Mouse (Mus musculus): ENCODE data around the gene Pef1. TPM values are rescaled to one million over a fixed set of nuclear protein-coding genes. Genes with fewer than 3 reads are reported as not detected.

Pef1 gene
- polyA plus RNA-seq, 1 experiment, result 34.7 TPM

GRCm38 (mm10) chr4:130174335-130175031 is 72.1 kb downstream of the Pef1 start:
- no peak for TF ChIP-seq GATA1 (IDR thresholded peaks at IDR 0.05; ENCODE audit: low read length)

DNA sequence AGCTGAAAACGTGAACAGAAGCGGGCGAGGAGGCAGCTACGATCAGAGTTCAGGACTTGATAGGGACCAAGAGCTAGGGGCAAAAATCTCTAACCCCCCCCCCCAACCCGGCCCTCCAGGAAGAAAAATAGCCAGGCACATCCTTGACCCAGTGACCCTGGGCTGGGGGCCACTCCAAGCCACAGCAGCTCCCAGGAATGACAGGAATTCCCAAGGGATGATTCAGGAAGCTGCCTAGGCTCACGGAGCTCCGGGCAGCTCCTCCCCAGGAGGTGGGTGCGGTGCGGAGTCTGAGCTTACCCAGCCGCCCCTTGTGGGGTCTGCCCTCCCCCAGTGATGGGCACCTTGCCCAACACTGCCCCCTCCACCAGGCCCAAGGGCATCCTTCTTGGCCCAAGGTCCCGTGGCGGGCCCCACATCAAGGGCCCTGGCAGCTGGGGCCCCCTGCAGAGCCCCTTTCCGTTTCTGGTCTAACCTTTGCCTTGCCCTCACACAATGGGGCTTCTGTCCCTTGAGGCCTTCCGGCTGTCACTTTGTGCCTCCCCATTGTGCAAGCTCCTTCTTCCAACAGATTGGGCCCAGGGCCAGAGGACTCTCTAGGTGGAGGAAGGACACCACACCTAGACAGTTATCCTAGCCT is 72.8 kb downstream of the Pef1 start, which contains the start of gene Tinagl1:
Tinagl1 (minus strand) TSS at position 51 of the 640 bp plus-strand sequence.
- TF ChIP-seq GATA1 (IDR thresholded peaks at IDR 0.05; ENCODE audit: low read length), result no peak

DNA sequence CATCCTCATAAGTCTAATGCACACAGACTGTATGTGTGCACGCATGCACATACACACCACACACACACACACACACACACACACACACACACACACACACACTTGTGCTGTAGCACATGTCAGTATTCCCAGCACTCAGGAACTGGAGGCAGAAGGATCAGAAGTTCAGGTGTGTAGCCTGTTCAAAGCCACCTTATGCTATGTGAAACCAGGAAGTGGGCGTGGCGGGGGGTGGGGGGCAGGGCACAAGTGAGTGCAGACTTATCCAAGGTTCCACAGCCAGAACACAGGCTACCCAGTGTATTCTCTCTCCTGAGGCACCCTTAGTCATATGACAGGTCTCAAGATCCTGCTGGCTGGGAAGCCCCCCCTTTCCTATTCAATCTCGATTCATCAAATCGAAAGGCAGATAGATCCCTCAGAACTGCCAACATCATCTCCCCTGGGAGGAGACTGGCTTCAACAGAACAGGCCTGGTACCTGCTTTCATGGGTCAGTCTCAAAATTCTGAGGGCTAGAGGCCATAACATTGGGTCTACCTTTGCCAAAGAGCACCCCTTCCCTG is 73.9 kb downstream of the Pef1 start:
- no peak for TF ChIP-seq GATA1 (IDR thresholded peaks at IDR 0.05; ENCODE audit: low read length)

DNA sequence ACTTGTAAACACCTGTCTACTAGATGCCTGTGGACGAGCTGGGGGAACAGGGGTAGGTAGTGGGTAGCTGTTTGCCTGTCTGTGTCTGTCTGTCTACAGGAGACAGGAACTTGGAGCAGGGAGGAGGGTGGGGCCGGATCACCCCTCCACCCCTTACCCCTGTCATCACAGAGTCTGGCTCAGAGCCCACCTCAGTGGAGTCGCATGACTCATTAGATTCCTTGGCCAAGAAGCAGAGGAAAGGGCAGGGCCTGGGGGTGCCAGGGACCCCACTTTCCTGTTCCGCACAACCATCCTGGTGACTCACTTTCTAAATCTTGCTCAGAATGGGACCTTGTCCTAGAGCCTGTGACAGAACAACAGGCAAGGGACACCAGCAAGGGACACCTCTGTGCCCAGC is 74.7 kb downstream of the Pef1 start:
- no peak for TF ChIP-seq GATA1 (IDR thresholded peaks at IDR 0.05; ENCODE audit: low read length)

- no peak for TF ChIP-seq GATA1 (IDR thresholded peaks at IDR 0.05; ENCODE audit: low read length)
Measured at GRCm38 (mm10) chr4:130177536-130177935, 75.2 kb downstream of the Pef1 start.

Other genes starting within 250 kb of the Pef1 start
- gene Spocd1, start 173.3 kb upstream of the Pef1 start, polyA plus RNA-seq (2012), result 0.02 TPM in 1 of 2 replicates, not detected in the other
- gene Adgrb2, start 117.7 kb upstream of the Pef1 start, polyA plus RNA-seq (2012), result not detected in 2 replicates
- not detected in 2 replicates for gene Col16a1, start 54.7 kb upstream of the Pef1 start, polyA plus RNA-seq (2012)
- gene Hcrtr1, start 36.8 kb downstream of the Pef1 start, polyA plus RNA-seq (2012), result not detected in 2 replicates
- not detected in 2 replicates for gene Tinagl1, start 72.6 kb downstream of the Pef1 start, polyA plus RNA-seq (2012)
- 0.19 and 0.22 TPM in 2 replicates for gene Gm853, start 119.8 kb downstream of the Pef1 start, polyA plus RNA-seq (2012)
- gene Serinc2, start 176.6 kb downstream of the Pef1 start, polyA plus RNA-seq (2012), result 0.05 and 0.09 TPM in 2 replicates
- not detected in 2 replicates for gene Fabp3, start 206.0 kb downstream of the Pef1 start, polyA plus RNA-seq (2012)
- gene Gm10570, start 206.1 kb downstream of the Pef1 start, polyA plus RNA-seq (2012), result 0.14 TPM in 1 of 2 replicates, not detected in the other